Mouse (Mus musculus): ENCODE measurements around the gene Wdr70.

DNA sequence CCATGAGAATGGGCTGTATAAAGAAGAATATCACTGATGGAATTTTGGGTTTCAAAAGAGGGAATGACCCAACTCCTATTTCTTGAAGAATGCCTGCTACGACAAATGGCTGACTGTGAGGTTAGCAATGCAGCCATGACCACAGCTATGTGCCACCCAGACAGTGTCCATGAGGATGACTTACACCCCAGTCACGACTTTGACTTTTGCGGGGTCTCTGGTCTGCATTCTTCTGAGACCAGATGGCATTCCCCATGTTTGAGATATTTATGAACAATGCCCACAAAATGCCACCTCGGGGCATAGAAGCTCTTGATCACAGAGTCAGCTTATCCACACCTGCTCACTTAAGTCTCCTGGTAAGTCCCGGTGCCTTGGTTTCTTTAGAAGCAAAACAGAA, 236.1 kb downstream of the Wdr70 start:
- TF ChIP-seq POLR2AphosphoS2 (IDR thresholded peaks at IDR 0.05; ENCODE audit: low read depth, low read length) = no peak
- no peak for TF ChIP-seq USF1 (IDR thresholded peaks at IDR 0.05; ENCODE audit: low read depth, low read length)
